Mouse (Mus musculus): ENCODE data around the gene Pim3. TPM values are rescaled to one million over a fixed set of nuclear protein-coding genes. Genes with fewer than 3 reads are reported as not detected.

Pim3 gene
- polyA plus RNA-seq, 1 experiment from 2014 or later = 34.5 TPM

DNA sequence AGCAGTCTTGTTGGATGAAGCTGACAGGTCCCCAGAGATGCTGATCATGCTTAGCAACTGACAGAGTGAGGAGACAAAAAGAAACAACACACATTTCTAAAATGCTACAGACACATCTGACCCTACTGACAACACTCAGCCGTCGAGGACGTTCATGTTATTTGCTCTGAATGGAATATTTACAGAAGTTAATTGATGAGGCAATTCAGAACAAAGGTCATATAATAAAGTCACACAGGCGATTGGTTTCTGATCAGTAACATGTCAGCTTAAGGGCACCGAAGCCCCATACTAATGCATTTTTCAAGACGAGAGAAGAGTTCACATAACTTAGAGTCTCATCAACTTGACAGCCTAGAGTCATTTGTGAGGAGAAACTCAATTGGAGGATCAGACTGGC lies 33.9 kb downstream of the Pim3 start:
- WGBS = 90% methylated on average over 6 of the region's 6 CpGs
- no peak for ATAC-seq (replicated peaks; ENCODE audit: insufficient number of reproducible peaks, low FRiP score, low TSS enrichment, low read depth)

DNA sequence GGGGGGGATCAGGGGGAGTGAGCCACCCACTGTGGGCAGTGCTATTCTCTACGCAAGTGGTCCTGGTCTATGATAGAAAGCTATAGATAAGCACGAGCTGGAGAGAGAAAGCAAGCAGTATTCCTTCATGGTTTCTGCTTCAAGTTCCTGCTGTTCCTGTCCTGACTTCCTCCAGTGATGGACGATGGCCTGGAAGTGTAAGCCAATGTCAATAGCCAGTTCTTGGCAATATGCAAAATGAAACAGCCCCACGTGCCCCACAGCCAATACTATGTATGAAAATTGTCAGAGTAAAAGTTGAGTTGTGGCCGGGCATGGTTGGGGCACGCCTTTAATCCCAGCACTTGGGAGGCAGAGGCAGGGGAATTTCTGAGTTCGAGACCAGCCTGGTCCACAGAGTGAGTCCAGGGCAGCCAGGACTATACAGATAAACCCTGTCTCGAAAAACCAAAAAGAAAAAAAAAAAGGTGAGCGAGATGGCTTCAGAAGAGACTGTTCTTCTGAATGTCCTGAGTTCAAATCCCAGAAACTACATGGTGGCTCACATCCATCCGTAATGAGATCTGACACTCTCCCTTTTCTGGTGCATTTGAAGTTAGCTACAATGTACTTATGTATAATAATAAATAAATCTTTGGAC lies 34.5 kb downstream of the Pim3 start:
- Histone ChIP-seq H3K36me3 (replicated peaks; ENCODE audit: control insufficient read depth, insufficient read depth, low read depth, low read length) (no peaks in the 10 kb centered on the region), H3K27ac (replicated peaks; ENCODE audit: low read depth, low read length) (no peak overlapping the region), H3K9ac (replicated peaks; ENCODE audit: low read length) (no peak overlapping the region), H3K4me2 (ENCODE audit: low read depth, low read length) (no peak overlapping the region), H3K4me1 (ENCODE audit: control insufficient read depth, insufficient read depth, low read length) (no peaks in the 10 kb centered on the region), H3K4me3 (ENCODE audit: low read depth, low read length) (no peak overlapping the region), H3K9me3 (replicated peaks; ENCODE audit: control insufficient read depth, low read length) (no peaks in the 10 kb centered on the region), H3K27me3 (ENCODE audit: control insufficient read depth, insufficient read depth, low read length) (no peaks in the 10 kb centered on the region)
- ATAC-seq (replicated peaks; ENCODE audit: insufficient number of reproducible peaks, low FRiP score, low TSS enrichment, low read depth) (no peak), DNase-seq (ENCODE audit: low spot score) (no peak)
- 90% methylated on average over 10 of the region's 10 CpGs for WGBS

More for the DNA sequence above, 33.9 kb downstream of the Pim3 start:
- Histone ChIP-seq H3K4me3 (ENCODE audit: low read depth, low read length) (no peak overlapping the region), H3K9ac (replicated peaks; ENCODE audit: low read length) (no peak overlapping the region), H3K36me3 (replicated peaks; ENCODE audit: control insufficient read depth, insufficient read depth, low read depth, low read length) (no peaks in the 10 kb centered on the region), H3K4me1 (ENCODE audit: control insufficient read depth, insufficient read depth, low read length) (no peaks in the 10 kb centered on the region), H3K4me2 (ENCODE audit: low read depth, low read length) (no peak overlapping the region), H3K27ac (replicated peaks; ENCODE audit: low read depth, low read length) (no peak overlapping the region), H3K27me3 (ENCODE audit: control insufficient read depth, insufficient read depth, low read length) (no peaks in the 10 kb centered on the region), H3K9me3 (replicated peaks; ENCODE audit: control insufficient read depth, low read length) (no peaks in the 10 kb centered on the region)
- DNase-seq (ENCODE audit: low spot score) = no peak

DNA sequence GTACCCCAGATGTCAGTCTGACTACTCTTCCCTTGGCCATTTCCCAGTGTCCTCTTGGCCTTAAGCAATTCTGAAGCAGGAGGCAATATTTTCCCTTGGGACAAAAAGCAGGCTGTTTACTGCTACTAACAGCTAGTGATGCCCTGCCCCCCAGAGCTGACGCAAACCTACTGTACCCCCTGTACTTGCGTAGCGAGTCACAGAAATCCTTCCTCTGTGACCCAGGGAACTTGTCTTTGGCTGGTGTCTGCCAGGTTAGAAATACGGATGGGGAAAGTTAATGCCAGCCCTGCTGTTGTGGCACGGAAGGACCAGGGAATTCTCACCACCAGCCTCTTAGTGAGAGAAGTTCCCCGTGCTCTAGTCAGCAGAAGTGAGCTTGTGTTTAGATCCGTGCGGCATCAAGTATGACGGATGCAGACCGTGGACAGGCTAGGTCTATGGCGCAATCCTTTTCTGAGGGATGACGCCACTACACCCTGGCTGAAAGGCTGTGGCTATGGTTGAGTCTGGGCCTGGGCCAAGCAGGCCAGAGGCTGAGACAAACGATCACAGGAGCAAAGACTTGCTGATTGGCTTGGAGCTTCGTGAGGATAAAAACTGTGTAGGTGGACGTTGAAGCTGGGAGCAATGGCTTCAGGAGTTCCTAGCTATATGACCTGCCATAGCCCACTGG lies 40.4 kb downstream of the Pim3 start:
- Histone ChIP-seq H3K27me3 (ENCODE audit: control insufficient read depth, insufficient read depth, low read length) (no peaks in the 10 kb centered on the region), H3K27ac (replicated peaks; ENCODE audit: low read depth, low read length) (no peak overlapping the region), H3K9me3 (replicated peaks; ENCODE audit: control insufficient read depth, low read length) (no peaks in the 10 kb centered on the region), H3K36me3 (replicated peaks; ENCODE audit: control insufficient read depth, insufficient read depth, low read depth, low read length) (no peaks in the 10 kb centered on the region), H3K4me3 (ENCODE audit: low read depth, low read length) (no peak overlapping the region), H3K4me2 (ENCODE audit: low read depth, low read length) (no peak overlapping the region), H3K9ac (replicated peaks; ENCODE audit: low read length) (no peak overlapping the region; the same call in none of the 2 replicates), H3K4me1 (ENCODE audit: control insufficient read depth, insufficient read depth, low read length) (no peaks in the 10 kb centered on the region)
- WGBS = 86% methylated on average over 15 of the region's 15 CpGs
- ATAC-seq (replicated peaks; ENCODE audit: insufficient number of reproducible peaks, low FRiP score, low TSS enrichment, low read depth) (no peak), DNase-seq (ENCODE audit: low spot score) (no peak)

GRCm38 (mm10) chr15:88903086-88903485 lies 41.1 kb downstream of the Pim3 start:
- H3K4me2 ChIP-seq (ENCODE audit: low read depth, low read length) = no peak overlapping the region
- H3K4me3 ChIP-seq (ENCODE audit: low read depth, low read length) = no peak overlapping the region
- no peaks in the 10 kb centered on the region for H3K27me3 ChIP-seq (ENCODE audit: control insufficient read depth, insufficient read depth, low read length)
- no peaks in the 10 kb centered on the region for H3K9me3 ChIP-seq (replicated peaks; ENCODE audit: control insufficient read depth, low read length)
- H3K9ac ChIP-seq (replicated peaks; ENCODE audit: low read length) = no peak overlapping the region
- DNase-seq (ENCODE audit: low spot score) = no peak
- no peaks in the 10 kb centered on the region for H3K4me1 ChIP-seq (ENCODE audit: control insufficient read depth, insufficient read depth, low read length)
- H3K27ac ChIP-seq (replicated peaks; ENCODE audit: low read depth, low read length) = no peak overlapping the region
- no peak for ATAC-seq (replicated peaks; ENCODE audit: insufficient number of reproducible peaks, low FRiP score, low TSS enrichment, low read depth)
- H3K36me3 ChIP-seq (replicated peaks; ENCODE audit: control insufficient read depth, insufficient read depth, low read depth, low read length) = no peaks in the 10 kb centered on the region
- 78% methylated on average over 1 of the region's 1 CpGs for WGBS

GRCm38 (mm10) chr15:88904056-88904811 lies 42.2 kb downstream of the Pim3 start:
- Histone ChIP-seq H3K9ac (replicated peaks; ENCODE audit: low read length) (no peak overlapping the region), H3K4me1 (ENCODE audit: control insufficient read depth, insufficient read depth, low read length) (no peaks in the 10 kb centered on the region), H3K36me3 (replicated peaks; ENCODE audit: control insufficient read depth, insufficient read depth, low read depth, low read length) (no peaks in the 10 kb centered on the region), H3K27me3 (ENCODE audit: control insufficient read depth, insufficient read depth, low read length) (no peaks in the 10 kb centered on the region), H3K9me3 (replicated peaks; ENCODE audit: control insufficient read depth, low read length) (no peaks in the 10 kb centered on the region), H3K4me3 (ENCODE audit: low read depth, low read length) (no peak overlapping the region), H3K27ac (replicated peaks; ENCODE audit: low read depth, low read length) (no peak overlapping the region), H3K4me2 (ENCODE audit: low read depth, low read length) (no peak overlapping the region)
- ATAC-seq (replicated peaks; ENCODE audit: insufficient number of reproducible peaks, low FRiP score, low TSS enrichment, low read depth) = no peak
- DNase-seq (ENCODE audit: low spot score) = no peak
- WGBS = 83% methylated on average over 14 of the region's 14 CpGs

GRCm38 (mm10) chr15:88906347-88906746 lies 44.4 kb downstream of the Pim3 start:
- WGBS = 72% methylated on average over 4 of the region's 4 CpGs
- Histone ChIP-seq H3K9me3 (replicated peaks; ENCODE audit: control insufficient read depth, low read length) (no peaks in the 10 kb centered on the region), H3K27me3 (ENCODE audit: control insufficient read depth, insufficient read depth, low read length) (no peaks in the 10 kb centered on the region), H3K4me3 (ENCODE audit: low read depth, low read length) (no peak overlapping the region), H3K36me3 (replicated peaks; ENCODE audit: control insufficient read depth, insufficient read depth, low read depth, low read length) (no peaks in the 10 kb centered on the region), H3K4me1 (ENCODE audit: control insufficient read depth, insufficient read depth, low read length) (no peaks in the 10 kb centered on the region), H3K9ac (replicated peaks; ENCODE audit: low read length) (no peak overlapping the region), H3K27ac (replicated peaks; ENCODE audit: low read depth, low read length) (no peak overlapping the region), H3K4me2 (ENCODE audit: low read depth, low read length) (no peak overlapping the region)
- DNase-seq (ENCODE audit: low spot score) = no peak
- ATAC-seq (replicated peaks; ENCODE audit: insufficient number of reproducible peaks, low FRiP score, low TSS enrichment, low read depth) = no peak

- Histone ChIP-seq H3K27me3 (ENCODE audit: control insufficient read depth, insufficient read depth, low read length) (no peaks in the 10 kb centered on the region), H3K4me3 (ENCODE audit: low read depth, low read length) (no peak overlapping the region), H3K4me2 (ENCODE audit: low read depth, low read length) (no peak overlapping the region), H3K9ac (replicated peaks; ENCODE audit: low read length) (no peak overlapping the region), H3K9me3 (replicated peaks; ENCODE audit: control insufficient read depth, low read length) (no peaks in the 10 kb centered on the region), H3K27ac (replicated peaks; ENCODE audit: low read depth, low read length) (no peak overlapping the region), H3K36me3 (replicated peaks; ENCODE audit: control insufficient read depth, insufficient read depth, low read depth, low read length) (no peaks in the 10 kb centered on the region), H3K4me1 (ENCODE audit: control insufficient read depth, insufficient read depth, low read length) (no peaks in the 10 kb centered on the region)
- no peak for DNase-seq (ENCODE audit: low spot score)
- no peak for ATAC-seq (replicated peaks; ENCODE audit: insufficient number of reproducible peaks, low FRiP score, low TSS enrichment, low read depth)
- 94% methylated on average over 7 of the region's 7 CpGs for WGBS
Measured at GRCm38 (mm10) chr15:88915046-88915445, 53.1 kb downstream of the Pim3 start.

Data from embryonic facial prominence, embryonic 11.5 days (tissue).